Mouse (Mus musculus) heart, embryonic 10.5 days (tissue): ENCODE data around the gene Bhlhe23. TPM values are rescaled to one million over a fixed set of nuclear protein-coding genes. Genes with fewer than 3 reads are reported as not detected.

Experiments
- DNase-seq: peaks from one replicate; pipeline ENCODE4 v3.0.0-alpha.2; 2017; ENCODE audit warnings: low spot score
- H3K27ac ChIP-seq: fragments of 300-500 bp; sonication (generic); 2 replicates; pipeline ENCODE4 v1.5.1; 2016; ENCODE audit warnings: mild to moderate bottlenecking
- H3K27me3 ChIP-seq: fragments of 300-500 bp; sonication (generic); 2 replicates; pipeline ENCODE4 v1.6.1; 2016; ENCODE audit warnings: mild to moderate bottlenecking; ENCODE audit not compliant: poor library complexity, insufficient read depth, severe bottlenecking
- H3K36me3 ChIP-seq: fragments of 300-500 bp; sonication (generic); 2 replicates; pipeline ENCODE4 v1.6.1; 2016; ENCODE audit warnings: mild to moderate bottlenecking, moderate library complexity
- H3K4me1 ChIP-seq: fragments of 300-500 bp; sonication (generic); 2 replicates; pipeline ENCODE4 v1.6.1; 2016; ENCODE audit warnings: mild to moderate bottlenecking
- H3K4me3 ChIP-seq: fragments of 300-500 bp; sonication (generic); 2 replicates; pipeline ENCODE4 v1.5.1; 2016; ENCODE audit warnings: mild to moderate bottlenecking, moderate library complexity
- H3K9me3 ChIP-seq: fragments of 300-500 bp; sonication (generic); 2 replicates; pipeline ENCODE4 v1.6.1; 2016; ENCODE audit warnings: mild to moderate bottlenecking, moderate library complexity
- WGBS: fragments of 180-500 bp; shearing (Covaris S2); methylation state at CpG from one replicate; pipeline ENCODE4 v1.1.7; 2016; 5-methylcytosine and 5-hydroxymethylcytosine counted together
- polyA plus RNA-seq: library from polyadenylated mRNA; unstranded; fragments of >200 nt; fragmentation: Nextera tagmentation; extraction: Ambion mirVana; gene quantifications from 2 replicates; pipeline ENCODE4 v1.2.1, GENCODE M21; 2016

Bhlhe23 gene
- polyA plus RNA-seq, 1 experiment from 2014 or later, result 0.05 TPM

- Histone ChIP-seq H3K27me3 (peaks cover 35% of the 10 kb centered on the region; the same call in 1 of the 2 replicates), H3K4me1 (no peaks in the 10 kb centered on the region), H3K4me3 (no peak overlapping the region), H3K9me3 (no peaks in the 10 kb centered on the region), H3K36me3 (no peaks in the 10 kb centered on the region), H3K27ac (no peak overlapping the region)
- no peak for DNase-seq
- WGBS, result 56% methylated on average over 15 of the region's 15 CpGs
These were observed 18.0 kb downstream of the Bhlhe23 start for GRCm38 (mm10) chr2:180758513-180759263.

- WGBS, result 52% methylated on average over 2 of the region's 2 CpGs
- H3K4me1 ChIP-seq, result no peaks in the 10 kb centered on the region
- H3K4me3 ChIP-seq, result no peak overlapping the region
- H3K9me3 ChIP-seq, result no peaks in the 10 kb centered on the region
- H3K36me3 ChIP-seq, result no peaks in the 10 kb centered on the region
- DNase-seq, result no peak
- peaks cover 32% of the 10 kb centered on the region; the same call in 1 of the 2 replicates for H3K27me3 ChIP-seq
- H3K27ac ChIP-seq, result no peak overlapping the region
These were observed 19.9 kb downstream of the Bhlhe23 start for GRCm38 (mm10) chr2:180756786-180757185.

- Histone ChIP-seq H3K4me3 (no peak overlapping the region), H3K9me3 (no peaks in the 10 kb centered on the region), H3K27ac (no peak overlapping the region), H3K4me1 (no peaks in the 10 kb centered on the region), H3K27me3 (peaks cover 24% of the 10 kb centered on the region; the same call in 1 of the 2 replicates), H3K36me3 (no peaks in the 10 kb centered on the region)
- peak; percentile 90 for DNase-seq
- 4% methylated on average over 8 of the region's 8 CpGs for WGBS
These were observed 20.8 kb downstream of the Bhlhe23 start for GRCm38 (mm10) chr2:180755896-180756295.

- no peaks in the 10 kb centered on the region for H3K4me1 ChIP-seq
- no peaks in the 10 kb centered on the region for H3K9me3 ChIP-seq
- 78% methylated on average over 5 of the region's 5 CpGs for WGBS
- H3K4me3 ChIP-seq, result no peak overlapping the region
- H3K36me3 ChIP-seq, result no peaks in the 10 kb centered on the region
- DNase-seq, result no peak
- H3K27me3 ChIP-seq, result peaks cover 24% of the 10 kb centered on the region; the same call in 1 of the 2 replicates
- H3K27ac ChIP-seq, result no peak overlapping the region
These were observed 21.6 kb downstream of the Bhlhe23 start for GRCm38 (mm10) chr2:180754976-180755688.

GRCm38 (mm10) chr2:180748904-180749303 is 27.8 kb downstream of the Bhlhe23 start:
- Histone ChIP-seq H3K36me3 (no peaks in the 10 kb centered on the region), H3K27ac (no peak overlapping the region), H3K4me3 (no peak overlapping the region), H3K4me1 (no peaks in the 10 kb centered on the region), H3K9me3 (no peaks in the 10 kb centered on the region), H3K27me3 (peaks cover 13% of the 10 kb centered on the region; the same call in 1 of the 2 replicates)
- no peak for DNase-seq
- WGBS, result 54% methylated on average over 5 of the region's 5 CpGs

- H3K4me3 ChIP-seq, result no peak overlapping the region
- 43% methylated on average over 5 of the region's 5 CpGs for WGBS
These were observed 30.0 kb downstream of the Bhlhe23 start for GRCm38 (mm10) chr2:180746569-180747192.

GRCm38 (mm10) chr2:180745248-180745927 is 31.3 kb downstream of the Bhlhe23 start:
- 36% methylated on average over 17 of the region's 17 CpGs for WGBS
- H3K4me3 ChIP-seq, result no peak overlapping the region

More at GRCm38 (mm10) chr2:180746569-180747192, 30.0 kb downstream of the Bhlhe23 start:
- Histone ChIP-seq H3K27me3 (peaks cover 9% of the 10 kb centered on the region; the same call in 1 of the 2 replicates), H3K36me3 (no peaks in the 10 kb centered on the region), H3K4me1 (no peaks in the 10 kb centered on the region), H3K9me3 (no peaks in the 10 kb centered on the region), H3K27ac (no peak overlapping the region)
- DNase-seq, result no peak

GRCm38 (mm10) chr2:180743321-180743720 is 33.4 kb downstream of the Bhlhe23 start:
- H3K9me3 ChIP-seq, result no peaks in the 10 kb centered on the region
- H3K4me3 ChIP-seq, result no peak overlapping the region
- H3K27ac ChIP-seq, result no peak overlapping the region
- peaks cover 6% of the 10 kb centered on the region; the same call in 1 of the 2 replicates for H3K27me3 ChIP-seq
- DNase-seq, result no peak
- H3K36me3 ChIP-seq, result no peaks in the 10 kb centered on the region
- H3K4me1 ChIP-seq, result no peaks in the 10 kb centered on the region
- WGBS, result 88% methylated on average over 2 of the region's 2 CpGs

More at GRCm38 (mm10) chr2:180745248-180745927, 31.3 kb downstream of the Bhlhe23 start:
- Histone ChIP-seq H3K27ac (no peak overlapping the region), H3K9me3 (no peaks in the 10 kb centered on the region), H3K4me1 (no peaks in the 10 kb centered on the region), H3K36me3 (no peaks in the 10 kb centered on the region), H3K27me3 (peaks cover 9% of the 10 kb centered on the region; the same call in 1 of the 2 replicates)
- DNase-seq, result peak; percentile 87

- Histone ChIP-seq H3K27ac (no peak overlapping the region), H3K4me3 (no peak overlapping the region), H3K9me3 (no peaks in the 10 kb centered on the region), H3K27me3 (peaks cover 6% of the 10 kb centered on the region; the same call in 1 of the 2 replicates), H3K36me3 (no peaks in the 10 kb centered on the region), H3K4me1 (no peaks in the 10 kb centered on the region)
- 86% methylated on average over 6 of the region's 6 CpGs for WGBS
- DNase-seq, result no peak
These were observed 33.9 kb downstream of the Bhlhe23 start for GRCm38 (mm10) chr2:180742820-180743219.

GRCm38 (mm10) chr2:180741421-180741820 is 35.3 kb downstream of the Bhlhe23 start:
- DNase-seq, result no peak
- 69% methylated on average over 7 of the region's 7 CpGs for WGBS
- Histone ChIP-seq H3K27me3 (peaks cover 11% of the 10 kb centered on the region; the same call in 1 of the 2 replicates), H3K4me1 (no peaks in the 10 kb centered on the region), H3K9me3 (no peaks in the 10 kb centered on the region), H3K36me3 (no peaks in the 10 kb centered on the region), H3K4me3 (no peak overlapping the region), H3K27ac (no peak overlapping the region)

- 28% methylated on average over 3 of the region's 3 CpGs for WGBS
- H3K36me3 ChIP-seq, result no peaks in the 10 kb centered on the region
- no peaks in the 10 kb centered on the region for H3K9me3 ChIP-seq
- H3K27me3 ChIP-seq, result peaks cover 12% of the 10 kb centered on the region; the same call in 1 of the 2 replicates
- no peak for DNase-seq
- H3K27ac ChIP-seq, result no peak overlapping the region
- H3K4me1 ChIP-seq, result no peaks in the 10 kb centered on the region
- H3K4me3 ChIP-seq, result no peak overlapping the region
These were observed 36.4 kb downstream of the Bhlhe23 start for GRCm38 (mm10) chr2:180740349-180740748.

GRCm38 (mm10) chr2:180737984-180738383 is 38.7 kb downstream of the Bhlhe23 start:
- 64% methylated on average over 2 of the region's 2 CpGs for WGBS
- no peak overlapping the region for H3K4me3 ChIP-seq
- peaks cover 18% of the 10 kb centered on the region; the same call in 1 of the 2 replicates for H3K27me3 ChIP-seq
- H3K9me3 ChIP-seq, result no peaks in the 10 kb centered on the region
- H3K27ac ChIP-seq, result no peak overlapping the region
- DNase-seq, result no peak
- no peaks in the 10 kb centered on the region for H3K4me1 ChIP-seq
- no peaks in the 10 kb centered on the region for H3K36me3 ChIP-seq
